ENCODE assay signal across 23 mouse cellular contexts in the genomic region with DNA sequence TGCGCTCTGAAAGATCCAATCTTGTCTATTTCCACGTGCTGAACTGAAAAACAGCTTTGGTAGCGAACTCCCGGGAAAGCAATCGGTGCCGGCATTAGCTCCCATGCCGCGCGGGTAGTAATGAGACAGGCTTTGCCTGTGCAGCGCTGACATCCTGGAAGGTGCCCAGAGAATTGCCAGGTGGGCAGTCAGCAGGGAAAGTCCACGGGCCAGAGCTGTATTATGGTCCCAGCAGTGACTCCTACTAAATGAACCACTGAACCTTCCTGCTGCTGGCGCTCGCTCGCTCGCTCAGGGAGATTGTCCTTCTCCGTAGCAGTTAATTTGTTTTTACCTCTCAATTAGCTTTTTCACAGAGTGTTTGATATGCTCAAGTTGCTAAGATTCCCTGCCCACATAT.
DNase-seq lines count a peak whose midpoint lies in the region; ATAC-seq and TF ChIP-seq lines count a peak whose summit lies in the region.
"Had no signal": no experiment of that assay in that cellular context is flagged by ENCODE, and none has a peak within 500 bp of the region (broad histone marks: within the 10 kb centered on the region; RNA-seq: fewer than 3 reads in every experiment).

No protein-coding gene starts in this region.

- ATAC-seq in hindbrain, embryonic 15.5 days (ENCODE audit: low FRiP score, low read depth), result peak; percentile 65; the same call in 1 of the 2 replicates
- no peak for ATAC-seq in midbrain, postnatal 0 days (ENCODE audit: low FRiP score)
- ATAC-seq: intestine, embryonic 15.5 days; liver, embryonic 12.5 days had no signal

- 38% methylated on average over 16 of the region's 16 CpGs for WGBS in hindbrain, embryonic 15.5 days
- whole genome bisulfite sequencing in hindbrain, embryonic 10.5 days, result 76% methylated on average over 16 of the region's 16 CpGs
- WGBS in midbrain, postnatal 0 days, result 62% methylated on average over 16 of the region's 16 CpGs

- no peaks in the 10 kb centered on the region for H3K27me3 ChIP-seq in hindbrain, embryonic 15.5 days
- H3K27me3 ChIP-seq in hindbrain, embryonic 10.5 days (ENCODE audit: insufficient read depth, poor library complexity, severe bottlenecking), result peaks cover 25% of the 10 kb centered on the region; the same call in 1 of the 2 replicates
- no peaks in the 10 kb centered on the region for H3K27me3 ChIP-seq in midbrain, postnatal 0 days (ENCODE audit: insufficient read depth, low read length)
- H3K27me3 ChIP-seq: intestine, embryonic 15.5 days; liver, embryonic 12.5 days had no signal

- 0 out of 2 replicates have a peak, but pooled peaks cover 5% of the 10 kb centered on the region for H3K4me1 ChIP-seq in hindbrain, embryonic 15.5 days (replicated peaks)
- H3K4me1 ChIP-seq in hindbrain, embryonic 10.5 days (replicated peaks), result peaks cover 16% of the 10 kb centered on the region
- H3K4me1 ChIP-seq in midbrain, postnatal 0 days (ENCODE audit: insufficient read depth, low read length), result no peaks in the 10 kb centered on the region
- H3K4me1 ChIP-seq: embryonic facial prominence, embryonic 15.5 days; heart, embryonic 10.5 days; intestine, embryonic 15.5 days; liver, embryonic 12.5 days had no signal

- TF ChIP-seq CTCF in midbrain, postnatal 0 days (IDR thresholded peaks at IDR 0.05), result no peak

- no peak overlapping the region for H3K27ac ChIP-seq in hindbrain, embryonic 15.5 days (replicated peaks)
- H3K27ac ChIP-seq in hindbrain, embryonic 10.5 days, result no peak overlapping the region
- H3K27ac ChIP-seq in midbrain, postnatal 0 days (ENCODE audit: low read depth, low read length), result no peak overlapping the region
- H3K27ac ChIP-seq: embryonic facial prominence, embryonic 15.5 days; forebrain, embryonic 10.5 days; heart, embryonic 10.5 days; intestine, embryonic 15.5 days; liver, embryonic 12.5 days; midbrain, embryonic 12.5 days; stomach, postnatal 0 days had no signal

- no peaks in the 10 kb centered on the region for H3K9me3 ChIP-seq in hindbrain, embryonic 15.5 days
- H3K9me3 ChIP-seq in hindbrain, embryonic 10.5 days, result no peaks in the 10 kb centered on the region
- no peaks in the 10 kb centered on the region for H3K9me3 ChIP-seq in midbrain, postnatal 0 days (ENCODE audit: low read length)
- H3K9me3 ChIP-seq: embryonic facial prominence, embryonic 15.5 days; forebrain, embryonic 10.5 days; heart, embryonic 10.5 days; intestine, embryonic 15.5 days; liver, embryonic 12.5 days; midbrain, embryonic 12.5 days had no signal

- H3K4me2 ChIP-seq in hindbrain, embryonic 15.5 days, result peak overlapping the region; percentile 51
- no peak overlapping the region for H3K4me2 ChIP-seq in midbrain, postnatal 0 days (ENCODE audit: low read depth, low read length, poor library complexity, severe bottlenecking)
- H3K4me2 ChIP-seq: embryonic facial prominence, embryonic 15.5 days; intestine, embryonic 15.5 days; liver, embryonic 12.5 days; lung, embryonic 14.5 days; midbrain, embryonic 12.5 days had no signal

- H3K36me3 ChIP-seq in hindbrain, embryonic 15.5 days, result no peaks in the 10 kb centered on the region
- H3K36me3 ChIP-seq in hindbrain, embryonic 10.5 days, result no peaks in the 10 kb centered on the region
- H3K36me3 ChIP-seq in midbrain, postnatal 0 days (ENCODE audit: insufficient read depth, low read length), result no peaks in the 10 kb centered on the region
- H3K36me3 ChIP-seq: embryonic facial prominence, embryonic 15.5 days; forebrain, embryonic 10.5 days; heart, embryonic 10.5 days; intestine, embryonic 15.5 days; liver, embryonic 12.5 days; midbrain, embryonic 12.5 days had no signal

- no peak for DNase-seq in hindbrain, embryonic 10.5 days (ENCODE audit: low spot score)
- DNase-seq in cerebellum, adult 11 months, result peak; percentile 78
- DNase-seq in cerebellum, postnatal 10 days, result peak; percentile 91 to 95
- DNase-seq in midbrain, postnatal 0 days (ENCODE audit: low spot score), result peak; percentile 58
- DNase-seq in frontal cortex, postnatal 10 days (ENCODE audit: low spot score in 2 of 2), result no peak
- no peak for DNase-seq in thymus, postnatal 0 days (ENCODE audit: low spot score)
- DNase-seq: adrenal gland, postnatal 10 days; B cell, adult 2 months; embryo, embryonic 11 days; gastrocnemius, postnatal 36 days; heart, postnatal 10 days; layer of hippocampus, postnatal 36 days; lung, embryonic 14.5 days; lung, postnatal 4 days; right cerebral cortex, postnatal 25 days had no signal

- H3K9ac ChIP-seq in hindbrain, embryonic 15.5 days, result no peak overlapping the region
- H3K9ac ChIP-seq in midbrain, postnatal 0 days (replicated peaks; ENCODE audit: low read length, poor library complexity, severe bottlenecking), result no peak overlapping the region
- H3K9ac ChIP-seq: embryonic facial prominence, embryonic 15.5 days; intestine, embryonic 15.5 days; liver, embryonic 12.5 days; lung, embryonic 14.5 days; midbrain, embryonic 12.5 days had no signal

- peak overlapping the region; percentile 20; the same call in 1 of the 2 replicates for H3K4me3 ChIP-seq in hindbrain, embryonic 15.5 days
- no peak overlapping the region for H3K4me3 ChIP-seq in hindbrain, embryonic 10.5 days
- H3K4me3 ChIP-seq in midbrain, postnatal 0 days (ENCODE audit: low read depth, low read length), result no peak overlapping the region
- H3K4me3 ChIP-seq: embryonic facial prominence, embryonic 15.5 days; forebrain, embryonic 10.5 days; heart, embryonic 10.5 days; intestine, embryonic 15.5 days; liver, embryonic 12.5 days; midbrain, embryonic 12.5 days had no signal

Comparison
In these comparisons a context has a peak if more than half of its experiments do, and no peak if none do; other contexts are left out.
1. DNase-seq: peak in cerebellum, adult 11 months (single experiment), cerebellum, postnatal 10 days (2 of 2) and midbrain, postnatal 0 days (single experiment); none in hindbrain, embryonic 10.5 days (single experiment), frontal cortex, postnatal 10 days (0 of 2) and thymus, postnatal 0 days (single experiment).